Mouse (Mus musculus): ENCODE measurements around the gene Vps51.

- TF ChIP-seq POLR2A (IDR thresholded peaks at IDR 0.05; ENCODE audit: low read depth, low read length): no peak
- TF ChIP-seq CTCF (IDR thresholded peaks at IDR 0.05; ENCODE audit: extremely low read depth, insufficient read depth, insufficient read length, insufficient replicate concordance): peak; percentile 90; the same call in 1 of the 2 replicates
Observed at GRCm38 (mm10) chr19:6018142-6019089, 58.6 kb downstream of the Vps51 start.

All from spleen, adult 2 months (tissue).